Mouse (Mus musculus): ENCODE data around the gene Frmpd1.
A peak's percentile ranks its signal among the peaks of the same experiment; 100 is the strongest.

Frmpd1 gene

GRCm38 (mm10) chr4:45184521-45185330 lies at the start of gene Frmpd1:
TSS of gene Frmpd1 (plus strand) at chr4:45184875.
- peak; percentile 12 for DNase-seq

DNA sequence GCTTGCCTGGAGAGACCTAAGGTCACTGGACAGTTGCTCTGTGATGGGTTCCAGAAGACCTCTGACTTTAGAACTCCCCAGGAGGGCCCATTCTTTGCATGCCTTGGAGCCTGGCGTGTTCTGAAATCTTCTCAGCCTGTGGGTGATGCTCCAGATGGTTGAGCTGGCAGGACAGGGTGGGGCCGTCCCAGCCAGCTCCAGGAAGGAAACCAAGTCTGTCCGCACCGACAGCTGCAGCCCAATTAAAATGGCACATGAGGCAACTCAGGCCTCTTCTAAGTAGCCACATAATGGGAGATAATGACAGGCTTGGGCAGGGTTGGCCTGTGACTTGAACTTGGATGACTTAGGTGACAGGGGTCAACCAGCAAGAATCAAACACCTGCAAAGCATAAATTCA lies 47.0 kb upstream of the Frmpd1 start:
- DNase-seq = no peak

GRCm38 (mm10) chr4:45141835-45142234 lies 42.8 kb upstream of the Frmpd1 start:
- no peak for DNase-seq

- DNase-seq = no peak
Measured at GRCm38 (mm10) chr4:45142411-45142810, 42.3 kb upstream of the Frmpd1 start.

GRCm38 (mm10) chr4:45143005-45143404 lies 41.7 kb upstream of the Frmpd1 start:
- DNase-seq = no peak

GRCm38 (mm10) chr4:45156433-45156832 lies 28.2 kb upstream of the Frmpd1 start:
- no peak for DNase-seq

DNA sequence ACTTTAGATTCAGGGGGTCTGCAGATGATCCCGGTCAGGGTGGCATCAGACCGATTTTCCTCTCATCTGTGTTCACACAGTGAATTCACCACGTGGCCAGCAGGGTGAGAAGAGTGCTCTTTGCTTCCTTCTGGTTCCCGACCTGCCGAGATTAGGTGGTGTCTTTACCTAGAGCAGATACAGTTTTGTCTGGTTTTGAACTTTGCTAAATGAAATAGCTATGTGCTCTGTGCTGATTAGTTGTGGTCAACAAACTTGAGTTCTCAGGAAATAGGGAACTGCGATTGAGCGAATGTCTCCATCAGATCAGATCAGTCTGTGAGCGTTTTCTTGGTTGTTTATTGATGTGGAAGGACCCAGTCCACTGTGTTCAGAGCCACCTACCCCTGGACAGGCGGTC lies 26.1 kb upstream of the Frmpd1 start:
- no peak for DNase-seq

GRCm38 (mm10) chr4:45160773-45161172 lies 23.9 kb upstream of the Frmpd1 start:
- no peak for DNase-seq

GRCm38 (mm10) chr4:45163711-45164110 lies 21.0 kb upstream of the Frmpd1 start:
- no peak for DNase-seq

DNA sequence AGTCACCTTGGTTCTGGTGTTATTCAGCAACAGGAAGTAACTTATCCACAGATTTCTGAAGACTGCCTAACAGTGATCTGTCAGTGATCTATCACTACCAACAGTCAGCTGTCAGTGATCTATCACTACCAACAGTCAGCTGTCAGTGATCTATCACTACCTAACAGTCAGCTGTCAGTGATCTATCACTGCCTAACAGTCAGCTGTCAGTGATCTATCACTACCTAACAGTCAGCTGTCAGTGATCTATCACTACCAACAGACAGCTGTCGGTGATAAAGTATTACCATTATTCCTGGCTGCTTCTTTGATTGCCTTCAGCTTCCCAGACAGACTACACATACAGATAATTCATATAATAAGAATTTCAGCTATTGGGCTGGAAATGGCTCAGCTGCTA lies 19.2 kb upstream of the Frmpd1 start:
- no peak for DNase-seq

- DNase-seq = no peak
Measured at GRCm38 (mm10) chr4:45165955-45166354, 18.7 kb upstream of the Frmpd1 start.

GRCm38 (mm10) chr4:45171340-45171739 lies 13.3 kb upstream of the Frmpd1 start:
- DNase-seq = no peak

DNA sequence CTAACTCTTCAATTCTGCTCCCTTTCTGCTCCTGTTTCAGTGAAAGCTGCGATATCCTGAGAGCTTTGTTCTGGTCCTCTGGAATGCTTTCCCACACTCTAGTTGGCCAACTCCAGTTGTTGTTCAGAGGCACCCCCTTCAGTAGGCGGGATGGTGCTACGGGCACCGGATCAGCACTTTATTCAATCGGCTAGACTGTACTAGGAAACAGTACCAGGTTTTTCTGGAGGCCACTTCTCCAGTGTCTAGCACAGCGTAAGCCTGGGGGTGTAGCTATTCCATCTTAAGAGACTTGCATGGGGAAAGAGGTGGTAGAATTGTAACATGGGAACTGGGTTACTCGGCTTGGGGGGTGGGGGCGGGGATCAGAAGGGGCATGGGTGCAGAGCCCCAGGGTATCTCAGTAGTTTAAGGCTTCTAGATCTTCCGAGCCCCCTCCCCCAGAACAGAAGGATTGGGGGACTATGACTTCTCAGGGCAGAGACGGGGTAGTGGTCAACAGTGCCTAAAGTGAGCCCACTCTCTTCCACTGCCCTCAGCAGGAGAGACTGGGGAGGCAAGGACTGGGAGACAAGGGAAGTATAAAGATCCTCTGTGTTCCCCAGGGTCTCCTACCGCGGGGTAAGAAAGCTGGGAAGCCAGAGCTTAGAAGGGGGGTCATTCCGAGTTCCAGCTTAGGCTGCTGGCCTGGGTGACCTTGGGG lies 706 bp upstream of the Frmpd1 start:
- no peak for DNase-seq

DNA sequence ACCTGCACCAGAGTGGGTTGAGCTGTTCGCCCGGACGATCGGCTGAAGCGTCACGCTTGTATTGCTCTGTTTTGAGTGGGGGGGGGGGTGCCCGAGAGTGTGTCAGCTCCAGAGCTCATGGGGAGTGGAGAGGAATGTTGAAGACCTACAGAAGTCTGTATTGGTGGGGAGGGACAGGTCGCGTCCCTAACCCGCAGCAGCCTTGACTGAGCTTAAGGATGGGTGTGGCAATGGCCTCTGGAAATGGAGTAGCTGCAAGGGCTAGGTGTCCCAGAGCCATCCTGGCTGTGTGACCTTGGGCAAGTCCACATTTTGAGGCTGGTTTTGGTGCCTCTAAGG lies 625 bp downstream of the Frmpd1 start:
- no peak for DNase-seq

GRCm38 (mm10) chr4:45198296-45198695 lies 13.6 kb downstream of the Frmpd1 start:
- no peak for DNase-seq

- no peak for DNase-seq
Measured at GRCm38 (mm10) chr4:45203283-45203682, 18.6 kb downstream of the Frmpd1 start.

GRCm38 (mm10) chr4:45207444-45207843 lies 22.8 kb downstream of the Frmpd1 start:
- no peak for DNase-seq

DNA sequence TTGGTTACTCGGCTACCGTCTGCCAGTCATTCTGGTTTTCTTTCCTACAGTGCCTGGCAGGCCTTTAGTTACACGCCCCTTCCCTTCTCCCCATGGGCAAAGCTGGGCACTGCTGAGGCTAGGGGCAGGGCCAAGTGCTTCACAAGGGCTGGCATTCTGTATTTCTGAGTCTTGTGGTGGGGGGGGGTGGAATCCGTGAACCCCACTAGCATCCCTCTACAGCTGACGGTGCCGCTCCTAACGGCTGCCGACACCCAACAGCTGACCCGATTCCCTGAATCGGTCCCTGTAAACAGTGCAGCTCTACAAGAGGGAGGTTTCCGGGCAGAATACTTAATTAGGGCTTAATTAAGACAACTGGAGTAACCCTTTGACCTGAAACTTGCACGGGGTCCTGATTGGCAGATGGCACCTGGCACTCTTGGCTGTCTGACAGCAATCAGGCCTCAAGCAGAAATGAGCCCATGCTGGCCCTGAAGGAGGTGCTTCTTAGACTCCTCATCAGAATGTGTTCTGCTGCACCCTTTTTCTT lies 24.2 kb downstream of the Frmpd1 start:
- DNase-seq = no peak

GRCm38 (mm10) chr4:45212342-45213063 lies 27.8 kb downstream of the Frmpd1 start:
- no peak for DNase-seq

DNA sequence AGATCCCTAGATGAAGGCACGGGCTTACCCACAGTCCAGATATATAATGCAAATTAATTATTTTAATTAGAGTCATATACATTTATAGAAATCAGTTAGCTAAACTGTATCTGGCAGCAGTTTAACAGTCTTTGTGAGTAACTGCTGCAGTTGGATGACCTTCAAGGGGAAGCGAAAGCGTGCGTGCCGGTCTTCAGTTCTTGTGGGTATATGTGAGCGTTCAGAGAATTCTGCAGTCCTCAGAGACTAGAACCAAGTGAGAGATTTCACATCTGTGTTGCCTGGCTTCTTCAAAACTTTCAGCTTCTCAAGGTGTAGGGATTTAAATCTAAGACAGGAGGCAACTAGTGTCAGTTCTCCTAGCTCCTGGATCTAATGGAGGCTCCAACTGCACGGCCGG lies 35.3 kb downstream of the Frmpd1 start:
- DNase-seq = no peak

DNA sequence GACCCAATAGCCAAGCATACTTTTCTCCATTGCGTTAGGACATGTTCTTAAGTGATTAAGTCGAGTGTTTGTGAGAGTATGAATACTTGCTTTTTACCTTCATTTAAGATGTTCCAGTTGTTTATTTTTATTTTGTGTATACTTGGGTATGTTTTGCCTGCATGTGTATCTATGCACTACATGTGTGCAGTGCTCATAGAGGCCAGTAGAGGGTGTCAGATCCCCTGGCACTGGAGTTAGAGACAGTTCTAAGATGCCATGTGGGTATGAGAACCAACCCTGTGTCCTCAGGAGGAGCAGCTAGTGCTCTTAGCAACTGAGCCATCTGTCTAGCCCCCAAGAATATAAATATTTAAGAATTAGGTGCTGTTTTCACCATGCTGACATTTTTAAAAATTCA lies 37.7 kb downstream of the Frmpd1 start:
- DNase-seq = no peak

- DNase-seq = no peak
Measured at GRCm38 (mm10) chr4:45230263-45230662, 45.6 kb downstream of the Frmpd1 start.

- no peak for DNase-seq
Measured at GRCm38 (mm10) chr4:45238260-45238659, 53.6 kb downstream of the Frmpd1 start.

GRCm38 (mm10) chr4:45241330-45241729 lies 56.7 kb downstream of the Frmpd1 start:
- no peak for DNase-seq

Data from cerebellum, adult 11 months (tissue).